40 mouse cellular contexts compared by ENCODE assay signal in the genomic region with DNA sequence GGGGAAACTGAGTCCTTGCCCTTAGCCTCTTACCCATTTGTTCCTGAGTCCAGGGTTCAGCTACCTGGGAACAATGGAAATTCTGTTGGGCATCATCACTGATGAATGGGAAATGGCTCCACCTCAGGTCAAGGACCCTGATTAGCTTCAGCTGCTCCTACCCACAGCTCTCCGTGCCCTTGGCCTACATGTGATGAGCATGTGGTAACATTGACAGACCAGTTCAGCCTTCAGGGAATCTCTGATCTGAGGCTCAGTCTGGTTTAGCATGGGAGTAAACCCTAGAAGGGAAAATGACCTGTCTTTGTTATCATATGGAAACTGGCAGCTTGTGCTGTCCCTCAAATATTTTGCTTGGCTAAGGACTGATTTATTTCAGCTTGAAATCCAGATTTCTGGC. TPM values are rescaled to one million over a fixed set of nuclear protein-coding genes. Genes with fewer than 3 reads are reported as not detected.
"Had no signal": no experiment of that assay in that cellular context is flagged by ENCODE, and none has a peak within 500 bp of the region (broad histone marks: within the 10 kb centered on the region; RNA-seq: fewer than 3 reads in every experiment).

No protein-coding gene starts in this region.

- H3K4me2 ChIP-seq: heart, embryonic 11.5 days; heart, embryonic 13.5 days; heart, embryonic 15.5 days; hindbrain, embryonic 12.5 days; hindbrain, embryonic 14.5 days; kidney, embryonic 15.5 days; limb, embryonic 13.5 days; limb, embryonic 15.5 days; liver, embryonic 12.5 days had no signal

- H3K9me3 ChIP-seq: heart, embryonic 13.5 days; heart, embryonic 15.5 days; hindbrain, embryonic 10.5 days; hindbrain, embryonic 12.5 days; kidney, embryonic 15.5 days; limb, embryonic 13.5 days; limb, embryonic 15.5 days; liver, embryonic 12.5 days had no signal

- H3K36me3 ChIP-seq: heart, embryonic 13.5 days; heart, embryonic 15.5 days; hindbrain, embryonic 10.5 days; hindbrain, embryonic 12.5 days; kidney, embryonic 15.5 days; limb, embryonic 13.5 days; limb, embryonic 15.5 days; liver, embryonic 12.5 days had no signal

- H3K4me1 ChIP-seq: heart, embryonic 13.5 days; heart, embryonic 15.5 days; hindbrain, embryonic 12.5 days; kidney, embryonic 15.5 days; limb, embryonic 13.5 days; limb, embryonic 15.5 days; liver, embryonic 12.5 days had no signal

- ATAC-seq: hindbrain, postnatal 0 days; intestine, embryonic 16.5 days; liver, embryonic 12.5 days had no signal

- DNase-seq: gastrocnemius, adult 2 months; gastrocnemius, postnatal 10 days; gastrocnemius, postnatal 25 days; heart, adult 2 months; heart, postnatal 4 days; kidney, adult 11 months; kidney, adult 2 months; kidney, adult 9 months; kidney, postnatal 14 days; kidney, postnatal 36 days had no signal

- H3K9ac ChIP-seq: heart, embryonic 13.5 days; heart, embryonic 15.5 days; hindbrain, embryonic 12.5 days; hindbrain, embryonic 14.5 days; kidney, embryonic 15.5 days; limb, embryonic 13.5 days; limb, embryonic 15.5 days; liver, embryonic 12.5 days; liver, embryonic 14.5 days had no signal

- H3K27ac ChIP-seq: gastrocnemius, adult 2 months; heart, adult 2 months; heart, embryonic 13.5 days; heart, embryonic 15.5 days; hindbrain, embryonic 10.5 days; hindbrain, embryonic 12.5 days; hindbrain, embryonic 14.5 days; hindbrain, postnatal 0 days; kidney, embryonic 15.5 days; kidney, postnatal 0 days; limb, embryonic 13.5 days; limb, embryonic 15.5 days; liver, embryonic 12.5 days; liver, embryonic 14.5 days had no signal

- H3K4me3 ChIP-seq: gastrocnemius, adult 2 months; heart, adult 2 months; heart, embryonic 13.5 days; heart, embryonic 15.5 days; hindbrain, embryonic 10.5 days; hindbrain, embryonic 12.5 days; kidney, embryonic 15.5 days; limb, embryonic 13.5 days; limb, embryonic 15.5 days; liver, embryonic 12.5 days had no signal

- H3K27me3 ChIP-seq: heart, embryonic 13.5 days; heart, embryonic 15.5 days; hindbrain, embryonic 12.5 days; kidney, embryonic 15.5 days; limb, embryonic 13.5 days; limb, embryonic 15.5 days; liver, embryonic 12.5 days had no signal

RNA-seq across cellular contexts. Expression of gene Speer4b, which starts 43.6 kb away (rescaled TPM):
- total RNA-seq: gastrocnemius, adult 2 months; gastrocnemius, postnatal 10 days; gastrocnemius, postnatal 25 days; gastrocnemius, postnatal 4 days; granulocyte monocyte progenitor cell, adult 5-6 weeks; heart, adult 2 months; heart, postnatal 25 days; heart, postnatal 4 days; hindbrain, postnatal 0 days; layer of hippocampus, adult 18-20 months; layer of hippocampus, postnatal 10 days; layer of hippocampus, postnatal 25 days; left cerebral cortex, adult 18-20 months; left cerebral cortex, adult 8-10 months; left cerebral cortex, postnatal 10 days; left cerebral cortex, postnatal 25 days; left cerebral cortex, postnatal 4 days; liver, adult 2 months had no signal
- polyA plus RNA-seq: heart, adult 2 months; heart, embryonic 11.5 days; heart, embryonic 13.5 days; heart, embryonic 15.5 days; heart, postnatal 0 days; intestine, embryonic 16.5 days; kidney, adult 2 months; kidney, embryonic 15.5 days; large intestine, adult 2 months; limb, embryonic 11.5 days; limb, embryonic 13.5 days; liver, adult 2 months; liver, embryonic 12.5 days; liver, embryonic 14.5 days; liver, embryonic 16.5 days had no signal
